Mouse (Mus musculus) skeletal muscle tissue, adult 2 months (tissue): ENCODE measurements at regions not wholly inside any gene's neighbourhood (a gene's known extent, or its start where the extent isn't known, plus 50 kb on each side); places are given as distances from the start of the nearest gene placed in this dataset.

Experiments
- DNase-seq: peaks from one replicate; pipeline ENCODE4 v3.0.0-alpha.2; 2012; ENCODE audit warnings: low read depth, low spot score

DNA sequence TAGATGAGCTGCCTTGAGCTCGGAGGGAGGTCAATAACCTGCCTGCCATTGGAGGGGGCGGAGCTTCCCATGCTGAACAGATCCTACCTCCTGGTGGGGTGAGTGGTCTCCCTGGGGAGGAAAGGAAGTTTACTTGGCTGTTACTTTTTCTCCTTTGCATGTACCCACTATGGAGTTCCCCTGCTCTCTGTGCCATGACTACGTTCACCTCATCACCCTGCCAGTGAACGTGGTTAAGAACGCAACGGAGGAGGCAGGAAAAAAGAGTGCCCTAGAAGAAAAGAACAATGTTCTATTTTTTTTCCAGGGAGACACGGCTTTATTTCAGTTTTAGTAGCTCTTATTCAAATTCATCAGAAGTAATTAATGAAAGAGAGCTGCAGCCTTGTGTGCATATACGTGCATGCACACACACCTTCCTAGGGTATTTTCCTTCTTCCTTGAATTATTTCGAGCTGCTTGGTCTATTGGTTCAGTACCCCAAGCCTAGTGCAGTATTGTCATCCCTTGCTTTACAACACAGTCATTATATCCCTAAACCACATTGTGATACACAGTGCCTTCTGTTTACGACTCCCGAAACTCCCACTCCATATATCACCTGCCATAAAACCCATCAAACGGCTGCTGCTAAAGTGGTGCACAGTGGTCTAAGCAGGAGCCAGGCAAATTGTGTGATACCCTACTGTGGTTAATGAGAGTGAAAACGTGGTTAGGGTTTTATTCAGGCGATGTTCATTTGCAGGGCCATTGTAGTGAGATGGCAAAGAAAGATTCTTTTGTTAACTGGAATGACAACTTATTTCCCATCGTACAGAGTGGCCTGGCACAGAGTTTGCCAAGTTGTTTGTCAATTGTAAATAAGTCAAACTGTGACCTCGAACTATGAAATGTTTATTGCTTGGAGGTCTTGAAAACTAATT, 608.0 kb downstream of the Bcl11a start:
- DNase-seq: no peak

DNA sequence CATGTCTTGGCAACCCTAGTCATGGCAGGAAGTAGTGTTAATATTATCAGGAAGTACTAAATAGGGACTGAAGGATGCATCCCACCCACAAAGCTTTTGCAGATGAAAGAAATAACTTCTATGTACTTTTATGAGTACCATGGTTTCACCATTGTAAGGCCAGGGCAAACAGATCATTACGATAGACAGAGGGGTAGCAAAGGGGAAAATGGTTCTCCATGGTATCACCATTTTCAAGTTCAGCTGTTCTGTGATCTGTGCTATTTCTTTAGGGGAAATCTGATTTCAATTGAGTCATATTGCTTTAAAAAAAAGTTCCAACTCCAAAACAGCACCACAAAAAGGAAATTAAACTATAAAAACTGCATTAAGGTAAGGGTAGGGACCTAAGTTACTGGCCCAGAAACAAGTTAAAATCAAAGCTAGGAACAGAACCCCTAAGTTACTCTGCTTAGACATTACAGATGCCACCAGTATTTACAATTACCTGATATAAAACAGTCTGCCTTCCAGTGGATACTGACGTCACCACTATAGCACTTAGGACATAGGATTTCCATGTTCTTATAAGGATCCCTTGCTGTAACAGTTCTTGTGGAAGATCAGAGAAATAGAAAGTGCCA, 610.4 kb downstream of the Bcl11a start:
- DNase-seq: no peak

DNA sequence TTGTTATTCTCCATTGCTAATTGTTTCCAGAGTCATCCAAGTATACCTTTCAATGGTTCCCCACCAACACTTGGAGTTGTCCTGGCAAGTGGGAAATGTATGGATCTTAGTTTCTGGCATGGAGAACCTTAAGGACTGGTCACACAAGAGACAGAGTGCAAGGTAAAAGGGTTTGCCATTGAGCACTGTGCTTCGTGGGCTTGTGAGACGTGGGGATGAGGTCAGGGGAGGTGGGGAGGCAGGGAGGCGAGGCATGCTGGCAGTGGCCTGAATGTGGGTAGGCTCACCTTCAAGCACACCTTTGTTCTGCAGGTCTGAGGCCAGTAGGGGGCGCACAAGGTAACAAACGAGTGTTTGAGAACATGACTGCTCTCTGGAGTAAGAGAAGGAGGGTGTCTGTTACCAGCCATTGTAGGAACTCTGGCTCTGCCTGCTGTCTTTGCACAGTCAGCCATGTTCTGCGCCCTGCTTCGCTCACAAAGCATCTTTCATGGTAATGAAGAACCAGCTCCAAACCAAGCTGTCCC, 612.0 kb downstream of the Bcl11a start:
- DNase-seq: no peak

DNA sequence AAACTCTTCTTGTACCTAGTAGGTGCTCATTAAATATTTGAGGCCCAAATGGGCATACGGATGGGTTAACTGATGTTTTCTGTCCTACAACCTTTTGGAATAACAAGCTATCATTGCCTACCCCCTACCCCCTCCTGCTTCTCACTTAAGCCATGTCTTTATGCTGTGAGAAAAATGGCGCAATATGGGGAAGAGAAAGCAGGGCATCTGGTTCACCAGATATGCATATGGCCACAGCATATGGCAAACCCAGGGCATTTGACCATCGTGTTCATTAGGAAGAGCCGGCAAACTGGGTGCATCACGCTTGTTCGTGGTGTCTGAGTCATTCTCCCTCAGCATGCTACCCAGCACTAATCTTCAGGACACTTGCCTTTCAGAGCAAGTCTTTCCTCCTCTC, 616.1 kb downstream of the Bcl11a start:
- no peak for DNase-seq

DNA sequence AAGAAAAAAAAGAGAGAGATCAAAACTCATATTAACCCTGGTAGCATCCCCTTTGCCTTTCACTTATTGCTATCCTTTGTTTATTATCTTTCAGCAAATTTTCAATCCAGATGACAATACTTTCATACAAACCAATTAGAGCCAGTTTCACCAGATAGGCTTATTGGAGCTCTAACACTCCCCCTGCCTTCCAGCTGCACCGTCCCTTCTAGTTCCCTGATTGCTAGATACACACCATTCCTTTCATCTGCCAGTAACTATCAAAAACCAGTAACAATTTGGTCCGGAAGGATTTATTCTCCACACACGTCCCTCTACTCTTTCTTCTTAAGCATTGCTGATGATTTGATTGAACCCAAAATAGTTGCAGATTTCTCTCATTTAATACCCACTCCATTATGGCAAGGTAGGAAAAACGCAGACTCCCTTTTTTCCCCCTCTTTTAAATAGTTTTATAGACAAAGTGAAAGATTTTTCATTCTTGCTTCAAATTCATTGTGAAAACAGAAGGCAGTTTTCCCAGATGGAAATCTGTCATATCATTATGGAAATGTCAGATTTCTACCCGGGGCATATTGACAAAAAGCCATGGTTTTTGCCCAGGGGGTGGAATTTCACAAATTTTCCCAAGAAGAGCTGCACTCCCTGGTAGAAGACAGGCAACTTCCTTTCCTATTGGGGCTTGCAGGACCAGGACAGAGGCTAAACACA, 617.3 kb downstream of the Bcl11a start:
- DNase-seq: no peak

DNA sequence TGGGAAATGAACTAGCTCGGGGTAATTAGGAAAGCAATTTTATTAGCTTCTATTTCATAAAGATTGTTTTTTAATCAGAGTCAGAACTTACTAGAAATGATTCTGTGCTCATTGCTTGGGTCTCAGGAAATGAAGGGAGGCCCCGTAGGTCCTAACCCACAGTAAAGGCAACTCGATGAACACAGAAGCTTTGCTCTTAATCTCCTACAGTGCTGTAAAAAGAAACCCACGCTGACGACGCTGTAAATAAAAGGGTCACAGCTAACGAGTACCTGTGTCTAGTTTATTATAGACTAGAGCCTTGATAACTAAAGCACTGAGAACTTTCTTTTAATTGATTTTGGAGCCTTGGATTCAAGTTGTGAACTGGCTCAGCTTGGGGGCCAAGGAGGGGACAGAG, 618.7 kb downstream of the Bcl11a start:
- no peak for DNase-seq

DNA sequence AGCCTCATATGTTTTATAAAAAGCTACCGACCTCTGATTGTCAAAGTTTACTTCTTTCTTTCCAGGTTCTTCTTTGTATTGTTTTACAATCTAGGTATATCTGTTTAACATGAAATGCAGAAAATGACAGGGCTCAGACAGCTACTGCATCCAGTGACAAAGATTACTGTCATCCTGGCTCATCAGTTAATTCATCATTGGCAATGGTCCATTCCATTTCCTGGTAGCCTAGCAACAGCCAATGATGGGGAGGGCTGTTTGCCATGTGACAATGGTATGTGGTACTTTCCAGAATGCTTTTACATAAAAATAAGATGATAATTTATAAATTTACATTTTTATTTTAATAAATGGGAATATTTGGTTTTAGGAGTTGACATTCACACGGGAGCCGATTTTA, 630.9 kb downstream of the Bcl11a start:
- no peak for DNase-seq

DNA sequence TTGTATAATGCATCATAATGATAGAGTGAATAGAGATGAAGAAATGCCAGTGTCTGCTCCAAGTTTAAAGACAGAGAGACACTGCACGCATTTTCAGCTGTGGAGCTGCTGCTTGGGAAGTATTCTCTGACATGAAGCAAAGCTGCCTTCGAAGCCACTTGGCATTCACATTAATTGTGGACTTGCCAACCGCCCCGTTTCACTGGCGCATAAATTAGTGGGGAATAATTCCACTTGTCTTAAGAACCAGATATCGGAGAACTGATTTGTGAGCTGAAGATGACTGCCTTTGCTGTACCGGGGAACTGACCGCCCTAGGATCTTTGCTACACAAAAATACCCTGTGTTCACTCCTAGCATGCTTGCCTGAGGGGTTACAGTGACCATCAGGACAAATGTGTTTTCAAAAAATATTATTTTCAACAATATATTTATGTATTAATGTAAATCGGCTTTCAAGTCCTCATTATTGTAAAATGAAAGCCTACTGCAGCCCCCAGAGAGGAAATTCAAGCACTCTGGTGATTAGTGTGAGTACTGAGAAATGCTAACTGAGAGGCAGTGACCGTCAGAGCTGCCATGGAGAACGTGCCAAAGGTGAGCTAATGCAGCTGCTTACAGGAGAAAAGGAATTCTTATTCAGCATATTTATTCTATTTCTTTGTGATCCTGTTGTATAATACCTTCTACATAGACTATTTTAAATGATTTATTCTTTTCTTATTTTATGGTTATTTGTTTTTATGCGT, 638.9 kb downstream of the Bcl11a start:
- no peak for DNase-seq

DNA sequence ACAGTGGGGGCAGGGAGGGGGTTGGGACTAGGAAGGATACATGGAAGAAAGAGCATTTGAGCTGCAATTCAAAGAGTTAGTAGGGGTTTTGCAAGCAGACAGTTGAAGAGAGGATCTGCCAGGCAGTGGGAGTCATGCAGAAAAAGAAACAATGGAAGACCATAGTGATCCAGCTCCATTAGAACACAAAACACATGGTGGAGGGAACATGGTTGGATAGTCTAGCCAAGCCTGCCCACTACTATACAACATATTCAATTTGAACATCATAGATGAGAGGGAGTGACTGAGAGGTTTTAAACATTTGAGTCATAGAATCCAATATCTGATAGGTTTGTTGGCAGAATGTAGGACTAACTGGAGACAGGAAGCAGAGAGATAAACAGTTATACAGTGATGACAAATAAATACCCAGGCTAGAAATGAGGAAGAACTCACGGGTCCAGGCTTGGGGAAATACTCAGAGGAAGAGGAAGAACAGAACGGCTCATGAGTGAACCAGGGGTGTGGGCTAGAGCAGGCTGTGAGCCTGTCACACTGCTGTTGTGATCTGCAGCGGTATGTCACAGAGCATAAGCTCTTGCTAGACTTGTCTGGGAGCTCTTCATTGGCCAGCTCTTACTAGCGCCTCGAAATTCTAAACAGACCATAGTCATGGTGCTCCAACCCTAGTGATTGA, 646.5 kb downstream of the Bcl11a start:
- DNase-seq: no peak

DNA sequence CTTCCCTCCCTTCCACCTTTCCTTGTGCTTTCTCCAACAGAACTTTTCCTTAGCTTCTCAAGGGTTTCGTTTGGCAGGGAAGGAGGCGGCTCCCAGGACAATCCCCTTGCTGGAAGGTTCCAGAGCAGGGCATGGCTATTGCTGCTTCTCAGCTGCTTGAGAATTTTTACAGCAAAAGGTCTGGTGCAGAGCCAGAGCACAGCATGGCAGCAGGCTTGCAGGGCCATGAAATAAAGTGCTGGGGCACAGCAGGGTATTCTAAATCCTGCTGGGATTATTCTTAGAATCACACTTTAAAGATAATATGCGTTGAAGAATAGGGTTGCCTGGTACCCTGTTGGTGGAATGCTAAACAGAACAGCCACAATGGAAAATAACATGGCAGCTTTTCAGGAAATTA, 648.5 kb downstream of the Bcl11a start:
- no peak for DNase-seq

DNA sequence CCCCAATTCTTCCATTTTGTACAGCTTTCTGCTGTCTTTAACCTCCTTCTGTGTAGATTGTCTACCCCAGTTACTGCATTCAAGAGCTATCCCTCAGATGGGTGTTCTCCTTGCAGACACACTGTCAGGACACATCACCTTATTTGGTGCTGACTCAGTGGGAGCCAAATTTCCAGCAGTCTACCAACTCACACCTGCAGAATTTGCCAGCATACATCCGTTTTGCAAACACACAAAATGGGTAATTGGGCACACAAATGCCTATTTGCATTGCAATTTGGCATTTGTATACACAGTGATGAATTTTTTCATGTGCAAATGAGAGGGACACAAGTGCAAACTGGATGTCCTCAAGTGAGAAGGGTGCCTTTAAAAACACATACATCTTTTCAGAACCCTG, 649.5 kb downstream of the Bcl11a start:
- no peak for DNase-seq

DNA sequence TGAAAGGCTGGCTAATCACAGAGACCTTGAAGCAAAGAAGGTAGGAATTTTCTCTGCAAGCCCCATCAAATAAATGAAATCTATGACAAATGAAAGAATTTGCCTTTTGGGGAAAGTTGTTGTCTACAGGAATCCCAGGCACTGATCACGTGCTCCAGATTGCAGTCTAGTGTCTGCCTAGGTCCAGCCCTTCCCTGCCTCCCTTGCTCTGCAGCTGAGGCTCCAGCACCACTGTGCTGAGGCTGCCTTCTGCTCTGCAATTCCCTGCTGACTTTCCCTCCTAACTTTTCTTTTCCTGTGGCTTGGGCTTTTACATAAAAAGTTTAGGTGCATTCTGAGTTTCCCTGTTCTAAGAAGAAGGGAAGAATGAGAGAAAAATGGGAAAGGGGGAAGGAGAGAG, 653.6 kb downstream of the Bcl11a start:
- DNase-seq: no peak

DNA sequence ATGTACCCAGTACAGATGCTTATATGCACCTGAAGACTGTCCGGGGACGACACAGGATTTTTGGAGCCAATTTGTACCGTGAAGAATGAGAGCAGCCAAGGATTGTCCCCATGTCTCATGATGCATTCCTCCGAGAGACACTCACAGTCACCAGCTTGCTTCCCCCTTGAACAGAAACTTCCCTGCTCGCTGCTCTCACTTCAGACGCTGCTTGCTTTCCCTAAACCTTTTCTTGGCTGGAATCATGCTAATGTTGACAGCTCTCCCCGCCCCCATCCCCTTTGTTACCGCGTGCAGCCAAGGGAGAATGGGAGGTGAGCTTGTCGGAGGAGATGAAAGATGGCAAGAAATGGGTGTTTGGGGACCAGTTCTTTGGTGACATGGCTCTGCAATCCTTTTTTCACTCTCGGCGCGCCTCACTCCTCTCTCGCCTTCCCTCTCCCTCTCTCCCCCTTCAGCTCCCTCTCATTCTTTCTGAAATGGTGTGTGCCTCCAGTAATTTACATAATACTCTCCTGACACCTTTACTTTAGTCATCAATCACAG, 661.9 kb downstream of the Bcl11a start:
- no peak for DNase-seq

DNA sequence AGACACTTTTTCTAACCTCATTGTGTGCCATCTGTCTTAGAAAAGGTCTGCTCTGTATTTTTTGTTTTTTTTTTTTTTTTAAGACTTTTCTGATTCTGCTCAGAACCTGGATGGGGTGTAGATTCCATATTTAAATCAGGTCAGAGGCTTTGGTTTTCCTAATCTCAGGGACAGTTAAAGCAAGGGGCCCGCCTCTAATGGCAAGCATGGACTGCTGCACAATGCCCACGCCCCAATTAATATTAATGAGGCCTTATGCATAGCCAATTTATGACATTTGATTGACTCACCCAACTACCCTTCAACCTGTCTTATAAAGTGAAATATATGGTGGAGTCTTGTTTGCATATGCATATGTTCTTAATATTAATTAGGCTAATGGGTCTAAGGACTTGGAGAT, 662.6 kb downstream of the Bcl11a start:
- no peak for DNase-seq

DNA sequence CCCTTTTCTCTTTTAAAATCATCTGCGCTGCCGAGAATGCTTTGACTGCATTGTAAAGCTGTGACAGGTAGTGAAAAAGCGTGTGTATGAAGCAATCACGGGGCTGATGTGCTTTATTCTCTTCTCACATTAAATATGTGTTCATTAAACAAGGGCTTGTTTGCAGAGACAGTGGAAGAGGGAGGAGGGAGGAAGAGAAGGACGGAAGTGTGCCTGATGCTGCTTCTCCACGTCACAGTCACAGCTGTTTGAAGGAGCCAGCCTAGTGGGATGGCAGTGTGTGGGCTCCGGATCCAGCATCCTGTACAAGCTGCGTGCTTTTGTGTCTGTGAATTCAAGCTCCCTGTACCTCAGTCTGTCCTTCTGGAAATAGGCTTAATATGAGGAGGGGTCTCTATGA, 664.7 kb downstream of the Bcl11a start:
- no peak for DNase-seq

DNA sequence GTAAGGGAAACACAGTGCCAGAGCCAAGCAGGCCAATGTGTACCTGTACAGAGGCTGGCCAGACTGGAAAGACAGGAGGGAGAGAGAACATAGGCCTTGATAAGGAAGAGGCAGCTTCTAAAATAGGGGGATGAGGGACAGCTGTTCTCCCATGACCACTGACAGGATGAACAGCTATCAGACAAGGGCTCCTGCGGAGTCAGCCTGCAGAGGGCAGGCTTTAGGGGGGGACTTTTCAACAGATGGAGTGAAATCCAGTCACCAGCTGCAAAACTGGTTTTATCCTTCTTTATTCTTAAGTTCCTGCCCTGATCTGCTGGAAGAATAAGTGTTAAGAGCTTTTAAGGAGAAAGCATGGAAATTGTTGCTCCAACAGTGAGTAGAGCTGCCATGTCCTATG, 665.6 kb downstream of the Bcl11a start:
- no peak for DNase-seq

DNA sequence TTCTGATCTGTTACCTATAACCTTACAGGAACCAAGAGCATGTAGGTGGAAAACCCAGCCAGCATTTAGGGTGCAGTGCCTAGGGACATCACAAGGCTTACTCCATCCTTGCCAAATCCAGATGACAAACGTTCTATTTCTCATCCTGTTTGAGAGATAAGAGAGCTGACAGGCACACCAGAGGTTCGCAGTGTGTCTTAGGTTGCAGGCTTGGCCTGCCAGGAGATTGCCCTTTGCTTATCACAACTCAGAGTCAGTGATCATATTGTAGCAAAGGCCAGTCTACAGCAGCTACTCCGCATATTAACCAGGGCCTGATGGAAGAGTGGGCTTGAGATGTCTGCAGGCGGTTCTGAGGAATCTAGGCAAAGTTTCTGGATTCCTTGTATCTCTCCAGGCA, 668.0 kb downstream of the Bcl11a start:
- no peak for DNase-seq

DNA sequence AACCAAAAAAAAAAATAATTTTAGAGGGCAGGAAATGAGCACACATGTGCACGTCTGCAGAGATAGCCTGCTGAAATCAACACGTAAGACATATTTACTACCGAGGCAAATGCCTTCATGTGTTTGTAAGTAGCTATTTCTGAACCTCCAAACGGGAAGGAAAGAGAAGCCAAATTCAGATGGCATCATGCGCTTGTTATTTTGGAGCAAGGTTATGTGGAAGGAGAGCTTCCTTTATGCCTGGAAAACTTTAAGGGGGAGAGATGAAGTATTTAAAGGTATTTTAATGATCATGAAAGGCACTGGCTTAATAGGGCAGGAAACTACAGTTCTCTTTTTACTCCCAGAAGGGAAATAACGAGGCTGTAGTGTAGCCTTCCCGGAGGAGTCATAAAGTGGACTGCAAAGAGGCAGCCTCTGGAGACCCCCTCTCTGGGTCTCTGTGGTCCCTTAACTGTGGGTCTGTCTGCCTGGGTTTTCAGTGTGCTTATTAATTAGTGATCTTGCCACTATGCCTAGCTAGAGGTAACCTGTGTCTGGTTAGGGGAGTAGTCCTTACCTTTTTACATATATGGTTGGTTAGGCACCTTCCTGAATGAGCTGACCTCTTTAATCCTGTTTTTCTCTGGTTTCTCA, 672.4 kb downstream of the Bcl11a start:
- no peak for DNase-seq

DNA sequence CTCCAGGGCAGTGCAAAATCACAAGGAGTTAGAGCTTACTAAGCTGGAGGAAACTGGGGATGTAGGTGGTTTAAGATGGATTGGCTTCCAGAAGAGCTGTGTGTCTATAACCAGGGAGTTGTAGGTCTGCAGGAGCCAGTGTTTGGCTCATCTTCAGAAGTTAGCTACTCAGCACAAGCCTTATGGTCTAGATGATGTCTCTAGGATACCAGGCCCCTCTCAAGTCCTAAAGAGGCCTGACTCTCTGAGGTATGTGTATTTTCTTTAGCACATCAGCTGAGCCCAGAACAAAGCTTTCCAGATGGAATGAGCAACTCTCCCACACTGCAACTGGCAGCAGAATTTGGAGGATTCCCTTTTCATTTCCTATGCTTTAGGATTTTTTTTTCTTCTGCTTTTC, 680.3 kb downstream of the Bcl11a start:
- DNase-seq: no peak

DNA sequence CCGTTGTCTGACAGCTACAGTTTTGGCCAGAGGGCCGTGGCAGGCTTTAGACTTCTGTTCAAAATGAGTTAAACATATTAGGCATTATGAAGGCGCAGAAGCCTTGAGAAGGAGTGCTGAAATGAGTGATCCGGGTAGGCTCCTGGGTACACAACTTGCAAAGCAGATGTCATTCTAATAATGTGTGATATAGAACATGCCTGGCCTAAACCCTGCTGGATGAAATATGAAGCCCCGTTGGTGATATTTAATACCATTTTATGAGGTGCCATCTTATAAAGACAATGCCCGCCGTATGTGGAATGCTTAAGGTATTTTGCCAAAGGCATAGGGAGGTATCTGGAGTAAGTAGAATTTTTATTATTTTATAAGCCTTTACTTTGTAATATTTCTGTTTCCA, 705.6 kb downstream of the Bcl11a start:
- no peak for DNase-seq
